Mouse (Mus musculus) midbrain, postnatal 0 days (tissue): ENCODE data around the gene Prrt1. TPM values are rescaled to one million over a fixed set of nuclear protein-coding genes. Genes with fewer than 3 reads are reported as not detected.

Experiments
- ATAC-seq: fragments of 200-750 bp; cut with Nextera tagmentation; 2 replicates; pipeline ENCODE4 v1.8.0; 2017; ENCODE audit warnings: moderate number of reproducible peaks, mild to moderate bottlenecking, moderate TSS enrichment, moderate library complexity; ENCODE audit not compliant: low FRiP score
- DNase-seq: peaks from one replicate; pipeline ENCODE4 v3.0.0-alpha.2; 2015; ENCODE audit warnings: low spot score
- H3K27ac ChIP-seq: fragments of 300-500 bp; sonication (generic); 2 replicates; pipeline ENCODE4 v1.5.1; 2014; ENCODE audit warnings: low read depth, mild to moderate bottlenecking, low read length, mixed read lengths
- H3K27me3 ChIP-seq: fragments of 300-500 bp; sonication (generic); 2 replicates; pipeline ENCODE4 v1.6.1; 2014; ENCODE audit warnings: low read length, control low read depth, mixed read lengths; ENCODE audit not compliant: insufficient read depth
- H3K36me3 ChIP-seq: fragments of 300-500 bp; sonication (generic); 2 replicates; pipeline ENCODE4 v1.6.1; 2014; ENCODE audit warnings: low read length, control low read depth, mixed read lengths; ENCODE audit not compliant: insufficient read depth
- H3K4me1 ChIP-seq: fragments of 300-500 bp; sonication (generic); 2 replicates; pipeline ENCODE4 v1.6.1; 2014; ENCODE audit warnings: mild to moderate bottlenecking, control low read depth, antibody characterized with exemption, low read length, mixed read lengths; ENCODE audit not compliant: insufficient read depth
- H3K4me2 ChIP-seq: fragments of 300-500 bp; sonication (generic); 2 replicates; pipeline ENCODE4 v1.6.1; 2014; ENCODE audit warnings: low read depth, mild to moderate bottlenecking, low read length, mixed read lengths; ENCODE audit not compliant: poor library complexity, severe bottlenecking
- H3K4me3 ChIP-seq: fragments of 300-500 bp; sonication (generic); 2 replicates; pipeline ENCODE4 v1.5.1; 2014; ENCODE audit warnings: low read depth, mild to moderate bottlenecking, low read length, moderate library complexity
- H3K9ac ChIP-seq: fragments of 300-500 bp; sonication (generic); replicated peaks from 2 replicates; pipeline ENCODE4 v1.6.1; 2014; ENCODE audit warnings: mild to moderate bottlenecking, low read length, moderate library complexity, mixed read lengths; ENCODE audit not compliant: poor library complexity, severe bottlenecking
- H3K9me3 ChIP-seq: fragments of 300-500 bp; sonication (generic); 2 replicates; pipeline ENCODE4 v1.6.1; 2016; ENCODE audit warnings: low read length, control low read depth
- CTCF ChIP-seq: IDR thresholded peaks from 2 replicates; pipeline ENCODE4 v1.5.1; 2016; ENCODE audit warnings: antibody characterized with exemption, mild to moderate bottlenecking
- WGBS: fragments of 180-500 bp; shearing (Covaris S2); extraction: QIAGEN DNeasy Blood & Tissue Kit; methylation state at CpG from one replicate; pipeline ENCODE4 v1.1.7; 2014; 5-methylcytosine and 5-hydroxymethylcytosine counted together
- polyA plus RNA-seq: library from polyadenylated mRNA; unstranded; fragments of >200 nt; fragmentation: Nextera tagmentation; extraction: Ambion mirVana; gene quantifications from 2 replicates; pipeline ENCODE4 v1.2.1, GENCODE M21; 2015
- total RNA-seq: library from RNA; depleted of rRNA; stranded (reverse); fragments of >200 nt; gene quantifications from 2 replicates; pipeline ENCODE4 v1.2.3, GENCODE M21; 2014

Prrt1 gene
- total and polyA plus RNA-seq, 2 experiments from 2014 or later = 9.1 to 14.0 TPM

- Histone ChIP-seq H3K4me3 (no peak overlapping the region), H3K36me3 (peaks cover 21% of the 10 kb centered on the region), H3K4me2 (no peak overlapping the region), H3K9ac (no peak overlapping the region), H3K27me3 (no peaks in the 10 kb centered on the region), H3K9me3 (no peaks in the 10 kb centered on the region), H3K4me1 (peaks cover under 1% of the 10 kb centered on the region; the same call in 1 of the 2 replicates), H3K27ac (no peak overlapping the region)
- no peak for TF ChIP-seq CTCF
- WGBS = 93% methylated on average over 8 of the region's 8 CpGs
- no peak for DNase-seq
- no peak for ATAC-seq
Measured at GRCm38 (mm10) chr17:34621006-34621405, 8.3 kb upstream of the Prrt1 start.

GRCm38 (mm10) chr17:34623161-34623560 is 6.2 kb upstream of the Prrt1 start:
- H3K9me3 ChIP-seq = no peaks in the 10 kb centered on the region
- no peak overlapping the region for H3K4me2 ChIP-seq
- no peak for DNase-seq
- H3K27ac ChIP-seq = no peak overlapping the region
- peaks cover 11% of the 10 kb centered on the region for H3K36me3 ChIP-seq
- peak; percentile 51 for TF ChIP-seq CTCF
- WGBS = 84% methylated on average over 9 of the region's 9 CpGs
- no peak for ATAC-seq
- no peak overlapping the region for H3K9ac ChIP-seq
- H3K4me3 ChIP-seq = no peak overlapping the region
- no peaks in the 10 kb centered on the region for H3K27me3 ChIP-seq
- peaks cover 6% of the 10 kb centered on the region for H3K4me1 ChIP-seq

GRCm38 (mm10) chr17:34624981-34625380 is 4.4 kb upstream of the Prrt1 start:
- H3K4me1 ChIP-seq = peaks cover 16% of the 10 kb centered on the region
- H3K27me3 ChIP-seq = no peaks in the 10 kb centered on the region
- DNase-seq (no peak), ATAC-seq (no peak)
- H3K9me3 ChIP-seq = no peaks in the 10 kb centered on the region
- H3K4me2 ChIP-seq = no peak overlapping the region
- H3K36me3 ChIP-seq = peaks cover 11% of the 10 kb centered on the region
- H3K9ac ChIP-seq = no peak overlapping the region
- no peak overlapping the region for H3K27ac ChIP-seq
- WGBS = 96% methylated on average over 3 of the region's 3 CpGs
- no peak for TF ChIP-seq CTCF
- H3K4me3 ChIP-seq = no peak overlapping the region

- H3K27ac ChIP-seq = peak overlapping the region; percentile 92
- no peak for ATAC-seq
- peak overlapping the region; percentile 89 for H3K4me2 ChIP-seq
- DNase-seq = no peak
- H3K4me3 ChIP-seq = peak overlapping the region; percentile 74
- H3K9ac ChIP-seq = peak overlapping the region; percentile 58
- peaks cover 16% of the 10 kb centered on the region for H3K4me1 ChIP-seq
- TF ChIP-seq CTCF = no peak
- H3K9me3 ChIP-seq = no peaks in the 10 kb centered on the region
- no peaks in the 10 kb centered on the region for H3K27me3 ChIP-seq
- peaks cover 7% of the 10 kb centered on the region for H3K36me3 ChIP-seq
- 52% methylated on average over 16 of the region's 16 CpGs for WGBS
Measured at GRCm38 (mm10) chr17:34626062-34626772, 3.1 kb upstream of the Prrt1 start.

- Histone ChIP-seq H3K4me2 (peak overlapping the region; percentile 89), H3K36me3 (peaks cover 7% of the 10 kb centered on the region), H3K27me3 (no peaks in the 10 kb centered on the region), H3K4me1 (peaks cover 19% of the 10 kb centered on the region), H3K4me3 (peak overlapping the region; percentile 74), H3K27ac (peak overlapping the region; percentile 92), H3K9me3 (no peaks in the 10 kb centered on the region), H3K9ac (peak overlapping the region; percentile 58)
- DNase-seq (peak; percentile 82), ATAC-seq (peak; percentile 47; the same call in 1 of the 2 replicates)
- TF ChIP-seq CTCF = peak; percentile 77
- 1% methylated on average over 18 of the region's 18 CpGs for WGBS
Measured at GRCm38 (mm10) chr17:34626773-34627092, 2.6 kb upstream of the Prrt1 start.

- peaks cover 20% of the 10 kb centered on the region for H3K4me1 ChIP-seq
- peak overlapping the region; percentile 89 for H3K4me2 ChIP-seq
- H3K4me3 ChIP-seq = peak overlapping the region; percentile 74
- no peaks in the 10 kb centered on the region for H3K9me3 ChIP-seq
- no peak; the same call in 1 of the 2 replicates for TF ChIP-seq CTCF
- peak; percentile 80 for ATAC-seq
- peak overlapping the region; percentile 65 for H3K9ac ChIP-seq
- H3K27ac ChIP-seq = peak overlapping the region; percentile 92
- peaks cover 7% of the 10 kb centered on the region for H3K36me3 ChIP-seq
- H3K27me3 ChIP-seq = no peaks in the 10 kb centered on the region
- under 1% methylated on average over 37 of the region's 45 CpGs for WGBS
- peak; percentile 95 for DNase-seq
Measured at GRCm38 (mm10) chr17:34627093-34627942, 2.0 kb upstream of the Prrt1 start.
